Mouse (Mus musculus): ENCODE measurements around the gene Shcbp1l. TPM values are rescaled to one million over a fixed set of nuclear protein-coding genes. Genes with fewer than 3 reads are reported as not detected.
"Not testable (repeated sequence)": the region's sequence is repeated elsewhere in the genome, so short reads cannot be mapped to it uniquely, and the experiment has no call there.

Gene Shcbp1l
- total RNA-seq, 4 experiments from 2014 or later, result not detected

- not testable (repeated sequence) for DNase-seq (ENCODE audit: low spot score in 2 of 2)
Observed at GRCm38 (mm10) chr1:153417805-153418204, 7.2 kb upstream of the Shcbp1l start.

DNA sequence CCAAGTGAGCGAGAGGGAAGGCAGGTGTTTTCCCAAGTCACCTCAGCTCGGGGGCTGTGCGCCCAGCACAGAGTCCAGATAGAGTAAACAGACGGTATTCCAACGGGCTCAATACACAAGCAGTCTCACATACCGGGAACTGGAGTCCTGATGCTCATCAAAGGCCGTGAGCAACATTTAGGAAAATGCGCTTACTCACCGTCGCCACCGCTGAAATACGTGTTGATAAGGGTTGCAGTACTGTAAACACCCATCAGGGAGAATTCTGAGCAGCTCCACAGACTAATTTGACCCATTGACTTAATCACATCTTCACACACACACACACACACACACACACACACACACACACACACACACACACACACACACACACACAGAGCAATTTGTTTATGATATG, 691 bp upstream of the Shcbp1l start:
- no peak for DNase-seq (ENCODE audit: low spot score in 2 of 2)

GRCm38 (mm10) chr1:153431158-153431557, 6.2 kb downstream of the Shcbp1l start:
- no peak for DNase-seq (ENCODE audit: low spot score in 2 of 2)

GRCm38 (mm10) chr1:153431701-153432100, 6.7 kb downstream of the Shcbp1l start:
- DNase-seq (ENCODE audit: low spot score in 2 of 2), result no peak

GRCm38 (mm10) chr1:153432329-153432728, 7.4 kb downstream of the Shcbp1l start:
- DNase-seq (ENCODE audit: low spot score in 2 of 2), result no peak

DNA sequence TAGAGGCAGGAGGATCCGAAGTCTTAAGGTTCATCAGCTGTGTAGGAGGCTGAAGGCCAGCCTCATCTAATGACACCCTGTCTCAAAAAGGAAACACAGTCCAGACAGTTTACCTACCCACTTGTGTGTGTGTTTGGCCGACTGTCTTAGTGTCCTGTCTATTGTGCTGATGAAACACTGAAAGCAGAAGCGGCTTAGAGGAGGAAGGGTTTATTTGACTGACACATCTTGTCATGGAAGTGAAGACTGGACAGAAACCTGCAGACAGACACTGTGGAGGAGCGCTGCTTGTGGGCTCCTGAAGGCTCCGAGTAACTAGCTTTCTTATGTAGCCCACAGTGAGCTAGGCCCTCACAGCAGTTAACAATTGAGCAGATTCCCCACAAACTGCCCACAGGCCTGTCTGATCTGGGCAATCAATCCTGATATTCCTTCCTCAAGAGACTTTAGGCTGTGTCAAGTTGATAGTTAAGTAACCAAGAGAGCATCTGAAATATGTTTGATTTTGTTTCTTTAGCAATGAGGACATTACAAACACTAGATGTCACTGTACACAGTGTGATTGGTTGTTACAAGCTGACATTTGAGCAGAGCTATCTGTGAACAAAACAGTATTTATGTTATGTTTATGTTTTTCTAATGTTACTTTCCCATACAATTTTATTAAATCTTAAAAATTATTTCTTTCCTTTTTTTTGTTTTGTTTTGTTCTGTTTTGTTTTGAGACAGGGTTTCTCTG, 9.1 kb downstream of the Shcbp1l start:
- no peak for DNase-seq (ENCODE audit: low spot score in 2 of 2)

DNA sequence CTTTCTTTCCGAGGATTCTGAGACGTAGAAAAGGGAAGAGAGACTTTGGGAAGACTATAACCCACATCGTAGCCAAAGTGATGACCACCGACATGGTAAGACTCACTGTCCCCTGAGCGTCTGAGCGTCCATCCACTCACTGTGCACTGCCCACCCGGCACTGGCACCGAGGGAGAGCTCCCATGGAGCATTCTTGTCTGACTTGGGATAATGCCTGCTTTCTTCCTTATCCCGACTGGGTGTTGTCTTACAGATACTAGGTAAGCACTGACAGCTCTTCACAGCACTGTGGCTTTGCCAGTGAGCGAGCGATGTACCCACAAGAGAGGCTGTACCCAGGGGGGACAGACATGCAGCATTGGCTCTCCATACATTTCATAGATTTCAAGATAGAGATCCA, 12.6 kb downstream of the Shcbp1l start:
- DNase-seq (ENCODE audit: low spot score in 2 of 2), result no peak

DNA sequence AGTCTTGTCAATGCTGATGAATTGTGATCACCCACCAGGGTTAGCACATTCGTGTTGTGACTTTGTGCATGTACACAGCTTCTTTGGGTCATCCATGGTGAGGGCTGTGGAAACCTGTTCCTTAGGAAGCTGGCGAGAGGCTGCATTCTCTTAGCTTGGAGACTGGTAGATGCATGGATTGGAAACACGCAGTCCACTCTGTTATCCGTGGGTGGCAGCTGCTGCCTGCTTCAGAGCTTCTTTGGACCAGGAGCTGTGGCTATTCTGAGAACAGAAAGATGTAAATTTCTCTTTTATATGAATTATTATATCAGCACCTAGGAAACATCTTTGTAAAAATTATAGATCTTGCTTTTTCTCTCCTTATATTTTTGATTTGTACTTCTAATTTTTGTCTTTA, 15.8 kb downstream of the Shcbp1l start:
- no peak for DNase-seq (ENCODE audit: low spot score in 2 of 2)

GRCm38 (mm10) chr1:153441656-153442055, 16.7 kb downstream of the Shcbp1l start:
- DNase-seq (ENCODE audit: low spot score in 2 of 2), result no peak

DNA sequence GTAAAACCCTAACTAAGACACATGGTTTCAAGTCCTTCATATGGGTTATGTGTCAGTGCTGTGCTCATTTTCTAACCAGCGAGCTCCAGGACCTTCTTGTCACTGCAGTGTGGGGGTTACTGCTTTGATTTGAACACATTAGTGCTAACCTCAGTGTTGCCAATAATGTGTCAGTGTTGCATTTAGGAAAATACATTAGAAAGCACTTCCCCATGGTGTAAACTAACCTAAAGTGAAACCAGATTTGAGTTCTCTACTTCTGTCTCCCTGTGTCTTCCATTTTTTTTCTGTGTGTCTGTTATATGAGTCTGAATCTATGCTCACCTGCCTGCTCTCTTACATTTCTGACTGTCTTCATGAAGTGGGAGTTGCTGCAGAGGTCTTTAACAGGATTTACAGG, 18.1 kb downstream of the Shcbp1l start:
- no peak for DNase-seq (ENCODE audit: low spot score in 2 of 2)

GRCm38 (mm10) chr1:153443632-153444031, 18.7 kb downstream of the Shcbp1l start:
- DNase-seq (ENCODE audit: low spot score in 2 of 2), result no peak

- no peak for DNase-seq (ENCODE audit: low spot score in 2 of 2)
Observed at GRCm38 (mm10) chr1:153446120-153446831, 21.3 kb downstream of the Shcbp1l start.

GRCm38 (mm10) chr1:153451237-153452154, 26.5 kb downstream of the Shcbp1l start:
- DNase-seq (ENCODE audit: low spot score in 2 of 2), result no peak

- no peak for DNase-seq (ENCODE audit: low spot score in 2 of 2)
Observed at GRCm38 (mm10) chr1:153453146-153453642, 28.2 kb downstream of the Shcbp1l start.

DNA sequence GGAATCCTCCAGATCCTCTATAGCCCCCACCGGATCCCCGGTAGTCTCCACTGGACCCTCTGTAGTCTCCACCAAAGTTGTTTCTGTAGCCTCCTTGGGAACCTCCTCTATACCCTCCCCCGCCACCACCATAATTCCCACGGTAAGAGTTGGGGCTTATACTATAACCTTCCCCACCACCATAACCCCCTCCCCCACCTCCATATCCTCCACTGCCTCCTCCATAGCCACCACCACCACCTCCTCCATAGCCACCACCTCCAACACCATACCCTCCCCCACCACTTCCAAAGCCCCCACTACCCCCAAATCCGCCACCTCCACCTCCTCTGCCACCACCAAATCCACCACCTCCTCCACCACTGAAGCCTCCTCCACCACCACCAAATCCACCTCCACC, 31.2 kb downstream of the Shcbp1l start:
- no peak for DNase-seq (ENCODE audit: low spot score in 2 of 2)

- no peak for DNase-seq (ENCODE audit: low spot score in 2 of 2)
Observed at GRCm38 (mm10) chr1:153461796-153462195, 36.8 kb downstream of the Shcbp1l start.

DNA sequence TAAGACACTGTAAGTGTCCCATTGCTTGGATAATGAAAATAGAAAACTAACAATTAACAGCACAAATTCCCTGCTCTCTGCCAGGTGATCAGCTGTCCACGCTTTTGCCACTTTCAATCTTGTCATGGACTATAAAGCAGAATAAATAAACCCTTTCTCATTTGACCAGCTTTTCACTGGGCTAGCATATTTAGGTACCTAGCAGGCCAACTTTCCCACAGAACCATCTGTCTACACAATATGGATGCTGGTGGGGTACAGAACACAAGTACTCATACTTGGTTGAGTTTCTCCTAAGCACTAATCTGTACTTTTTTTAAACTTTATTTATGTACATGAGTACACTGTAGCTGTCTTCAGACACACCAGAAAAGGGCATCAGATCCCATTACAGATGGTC, 54.3 kb downstream of the Shcbp1l start:
- DNase-seq (ENCODE audit: low spot score in 2 of 2), result no peak

- DNase-seq (ENCODE audit: low spot score in 2 of 2), result no peak
Observed at GRCm38 (mm10) chr1:153480386-153481024, 55.5 kb downstream of the Shcbp1l start.

- no peak for DNase-seq (ENCODE audit: low spot score in 2 of 2)
Observed at GRCm38 (mm10) chr1:153481025-153481412, 56.1 kb downstream of the Shcbp1l start.

DNA sequence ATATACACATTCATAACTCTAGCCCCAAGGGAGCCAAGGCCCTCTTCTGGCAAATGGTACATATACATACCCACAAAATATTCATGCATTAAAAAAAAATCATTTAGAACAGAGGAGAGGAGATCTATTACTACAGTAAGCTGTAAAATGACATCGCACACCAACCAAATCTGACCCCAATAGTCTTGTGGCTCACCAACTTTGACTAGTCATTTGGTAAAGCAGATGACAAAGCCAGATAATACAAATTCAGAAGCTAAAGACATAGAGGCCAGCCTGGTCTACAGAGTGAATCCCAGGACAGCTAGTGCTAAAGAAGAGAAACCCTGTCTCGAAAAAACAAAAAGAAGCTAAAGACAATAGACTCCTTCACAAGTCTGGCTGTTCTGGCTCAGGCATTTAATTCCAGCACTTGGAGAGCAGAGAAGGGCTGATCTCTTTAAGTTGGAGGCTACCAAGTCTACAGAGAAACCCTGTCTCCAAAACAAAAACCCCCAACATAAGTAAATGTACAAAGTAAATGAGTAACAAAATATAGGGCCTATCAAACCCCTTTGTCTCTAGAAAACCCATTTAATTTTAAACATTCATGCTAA, 60.3 kb downstream of the Shcbp1l start:
- DNase-seq (ENCODE audit: low spot score in 2 of 2), result no peak

- DNase-seq (ENCODE audit: low spot score in 2 of 2), result not testable (repeated sequence)
Observed at GRCm38 (mm10) chr1:153486120-153486519, 61.2 kb downstream of the Shcbp1l start.
